Mouse (Mus musculus) mouse embryonic stem cell (cell line): ENCODE results near the gene Sh3d19.

Experiments
- in situ Hi-C, 2 experiments: fragments of 300-500 bp; cut with MboI; formaldehyde crosslinking; loops; 1 replicate in 1 of 2; 3 replicates in 1 of 2; pipeline ENCODE4 v1.14.3; 2019 to 2020; ENCODE audit warnings: low sequenced_read_pairs in 2 of 2, low pct_unique_long_range_greater_than_20kb in 1 of 2, mixed read lengths in 1 of 2; ENCODE audit not compliant: unreplicated experiment in 1 of 2

Gene Sh3d19

DNA sequence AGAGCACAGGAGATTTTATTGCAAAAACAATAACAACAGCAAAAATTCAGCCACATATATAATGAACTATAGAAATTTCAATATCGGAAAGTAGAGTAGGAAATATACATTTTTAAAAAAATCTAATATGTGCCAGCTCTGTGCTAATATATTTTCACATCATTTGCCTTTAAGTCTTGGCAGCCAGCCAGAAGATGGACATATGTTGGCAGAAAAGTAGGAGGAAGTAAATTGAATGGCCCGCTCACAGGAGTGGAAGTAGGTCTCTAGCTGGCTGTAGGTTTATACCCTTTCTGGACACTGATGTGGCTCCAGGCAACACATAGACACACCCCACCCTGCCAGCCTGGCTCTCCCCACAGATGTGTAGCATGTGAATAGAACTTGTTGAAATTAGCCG lies 101.2 kb downstream of the Sh3d19 start:
- in situ Hi-C loops: no loop called here

DNA sequence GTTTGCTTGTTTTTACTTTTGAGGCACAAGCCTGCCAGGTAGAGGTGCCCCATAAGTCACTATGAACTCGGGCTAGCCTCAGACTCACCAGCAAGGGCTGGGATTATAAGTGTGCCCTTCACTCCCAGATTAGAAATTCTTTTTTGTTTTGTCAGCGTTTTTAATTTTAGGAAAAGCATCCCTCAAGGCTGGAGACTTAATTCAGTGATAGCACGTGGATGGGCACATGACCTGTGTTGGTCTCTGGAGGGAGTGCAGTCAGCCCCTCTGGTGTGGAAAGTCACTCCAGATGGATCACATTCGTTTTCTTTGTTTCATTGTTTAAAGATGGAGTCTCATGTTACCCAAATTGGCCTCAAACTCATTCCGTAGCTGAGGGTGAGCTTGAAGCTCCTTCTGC lies 102.0 kb downstream of the Sh3d19 start:
- in situ Hi-C loops: no loop called here

DNA sequence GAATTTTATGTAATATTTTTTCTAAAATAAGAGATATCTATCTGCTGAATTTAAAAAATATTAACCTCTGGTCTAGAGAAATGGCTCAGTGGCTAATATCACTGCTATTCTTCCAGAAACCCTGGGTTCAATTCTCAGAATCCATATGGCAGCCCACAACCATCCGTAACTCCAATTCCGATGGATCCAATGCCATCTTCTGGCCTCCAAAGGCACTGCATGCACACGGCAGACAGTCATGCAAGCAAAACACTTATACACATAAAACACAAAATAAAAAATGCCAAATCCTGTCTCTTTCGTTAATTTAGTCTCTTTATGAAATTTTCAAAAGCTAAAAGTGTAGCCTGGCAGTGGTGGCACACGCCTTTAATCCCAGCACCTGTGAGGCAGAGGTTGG lies 104.7 kb downstream of the Sh3d19 start:
- in situ Hi-C loops: no loop called here

DNA sequence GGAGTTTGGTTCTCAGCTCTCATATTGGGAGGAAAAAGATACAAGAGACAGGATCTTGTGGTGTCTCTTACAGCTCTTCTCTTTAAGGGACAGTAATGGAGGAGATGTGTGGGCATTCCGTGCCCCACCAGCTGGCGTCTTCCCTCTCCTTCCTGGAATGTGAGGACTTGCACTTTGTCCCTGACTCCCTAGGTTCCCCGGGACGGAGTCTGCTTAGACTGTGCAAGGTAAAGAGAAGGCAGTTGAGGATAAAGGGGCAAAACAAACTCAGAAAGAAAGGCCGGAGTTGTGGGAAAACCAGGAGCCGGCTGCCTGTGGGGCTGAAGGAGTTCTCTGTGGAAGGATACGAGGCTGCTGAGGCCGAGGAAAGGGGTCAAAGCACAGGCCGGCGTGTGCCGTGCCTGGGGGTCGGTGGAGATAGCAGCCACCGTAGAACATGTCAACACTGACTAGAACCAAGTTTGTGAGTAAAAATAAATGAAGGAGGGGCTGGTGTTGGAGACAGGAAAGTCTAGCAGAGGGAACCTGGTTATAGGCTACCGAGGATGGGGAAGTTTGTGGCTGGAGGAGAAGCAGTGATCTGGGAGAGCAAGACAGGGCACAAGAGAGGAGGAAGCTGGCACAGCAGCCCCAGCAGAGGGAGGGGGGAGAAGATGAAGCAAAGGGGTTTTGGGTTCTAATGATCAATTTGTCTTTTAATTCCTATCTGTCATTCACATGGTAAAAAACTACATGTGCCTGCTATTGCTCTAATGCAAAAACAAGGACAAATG lies 105.8 kb downstream of the Sh3d19 start:
- in situ Hi-C loops: no loop called here

DNA sequence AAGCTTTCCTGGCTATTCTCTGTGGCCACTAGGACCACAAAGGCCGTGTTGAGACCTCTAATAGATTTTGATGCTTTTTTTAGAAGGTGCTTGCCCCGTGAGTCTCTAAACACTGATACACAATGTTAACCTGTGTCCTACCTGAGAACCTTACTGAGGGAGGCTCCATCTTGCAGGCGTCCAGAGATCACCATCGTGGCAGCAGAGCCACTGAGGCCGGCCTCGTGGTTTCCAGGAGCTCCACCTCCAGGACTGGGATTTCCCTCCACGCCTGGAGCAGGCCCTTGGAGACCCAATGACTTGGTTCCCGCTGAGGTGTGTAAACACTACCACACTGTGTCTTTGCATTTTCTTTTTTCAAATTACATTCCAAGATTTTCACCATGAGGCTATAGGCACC lies 112.1 kb downstream of the Sh3d19 start:
- in situ Hi-C loops: no loop called here

DNA sequence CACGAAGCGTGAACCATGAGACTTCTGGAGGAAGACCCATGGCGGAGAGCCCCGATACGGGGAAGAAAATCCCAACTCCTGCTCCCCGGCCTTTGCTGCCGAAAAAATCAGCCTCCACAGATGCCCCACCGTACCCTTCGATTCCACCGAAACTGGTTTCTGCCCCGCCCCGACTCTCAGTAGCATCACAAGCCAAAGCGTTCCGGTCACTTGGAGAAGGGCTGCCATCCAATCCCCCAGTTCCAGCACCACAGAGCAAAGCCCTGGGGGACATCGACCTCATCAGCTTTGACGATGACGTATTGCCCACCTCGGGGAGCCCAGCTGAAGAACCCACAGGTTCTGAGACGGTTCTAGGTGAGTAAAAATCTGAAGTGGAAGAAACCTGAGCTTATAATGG lies 114.1 kb downstream of the Sh3d19 start:
- in situ Hi-C loops: no loop called here

DNA sequence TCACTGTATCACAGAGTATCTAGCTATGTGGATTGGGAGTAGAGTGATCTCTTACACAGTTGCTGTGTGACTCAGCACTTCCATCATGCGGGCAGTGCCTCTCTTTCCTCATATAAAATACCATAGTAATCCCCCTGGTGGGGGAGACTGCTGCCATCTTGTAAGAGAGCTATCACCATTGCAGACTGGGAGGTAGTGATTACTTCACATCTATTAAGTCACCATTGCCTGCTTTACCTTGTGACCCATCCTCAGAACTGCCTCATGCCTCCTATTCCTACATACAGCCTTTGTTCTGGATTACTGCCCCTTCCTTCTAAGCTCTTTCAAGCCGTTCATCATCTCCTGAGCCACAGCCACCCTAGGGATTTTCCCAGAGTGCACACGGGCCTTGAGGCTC lies 117.0 kb downstream of the Sh3d19 start:
- in situ Hi-C loops: no loop called here

DNA sequence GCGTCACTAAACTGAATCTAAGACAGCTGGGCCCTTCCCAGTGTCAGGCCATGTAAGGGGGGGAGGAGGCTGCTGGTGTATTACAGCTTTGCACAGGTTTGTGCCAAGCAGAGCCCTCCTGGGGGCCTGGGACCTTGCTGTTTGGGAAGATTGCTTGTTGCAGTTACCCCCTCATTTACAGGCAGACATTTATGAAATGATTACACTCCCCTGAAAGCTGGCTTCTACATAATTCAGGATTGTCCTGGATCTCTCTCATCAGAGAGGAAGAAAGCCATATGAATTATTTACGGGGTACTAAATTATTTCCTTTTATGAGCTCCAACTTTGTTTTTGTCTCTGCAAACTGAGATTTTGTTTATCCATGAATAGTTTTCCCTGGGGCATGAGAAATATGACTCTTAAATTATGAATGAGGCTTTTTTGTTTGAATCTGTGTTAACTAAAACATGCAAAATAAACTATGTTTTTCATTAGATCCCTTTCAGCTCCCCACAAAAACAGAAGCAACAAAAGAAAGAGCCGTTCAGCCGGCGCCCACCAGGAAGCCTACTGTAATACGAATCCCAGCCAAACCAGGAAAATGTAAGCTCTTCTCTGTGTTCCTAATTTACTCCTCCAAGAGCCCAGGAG lies 122.4 kb downstream of the Sh3d19 start:
- in situ Hi-C loops: no loop called here

DNA sequence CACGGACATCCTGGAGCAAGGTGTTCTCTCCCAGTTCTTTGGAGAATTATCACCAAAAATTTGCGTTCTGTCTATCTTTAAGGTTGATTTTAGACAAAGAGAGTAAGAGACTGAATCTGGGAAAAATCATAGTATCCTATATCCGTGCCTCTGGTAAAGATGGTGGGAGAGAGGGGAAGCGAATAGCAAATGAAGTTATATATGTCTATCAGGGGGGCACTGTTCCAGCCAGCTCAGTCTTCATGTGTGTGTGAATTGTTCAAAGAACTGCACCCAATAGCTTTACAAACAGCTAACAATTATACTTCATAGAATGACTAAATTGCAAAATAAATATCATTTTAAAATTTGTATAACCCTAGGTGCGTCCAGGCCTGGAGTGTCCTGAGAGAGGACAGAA lies 123.0 kb downstream of the Sh3d19 start:
- in situ Hi-C loops: no loop called here

DNA sequence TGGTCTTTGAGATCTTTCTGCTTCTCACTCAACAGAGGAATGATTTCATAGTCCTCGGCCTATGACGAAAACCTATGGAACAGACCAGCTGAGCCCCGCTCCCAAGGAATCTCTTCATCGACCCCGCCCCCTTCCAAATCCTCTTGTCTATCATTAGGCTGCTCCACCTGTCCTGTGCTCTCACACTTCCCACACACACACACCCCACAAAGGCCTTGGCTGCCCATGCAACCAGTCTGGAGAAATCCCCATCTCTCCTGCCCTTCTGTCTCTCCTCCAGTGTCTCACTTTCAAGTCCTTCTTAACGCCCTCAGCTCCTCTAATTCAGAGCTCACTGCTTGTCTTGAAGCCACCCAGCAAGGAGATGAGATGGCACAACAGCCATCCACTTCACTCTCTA lies 131.0 kb downstream of the Sh3d19 start:
- in situ Hi-C loops: loop anchor here (25.0 kb wide), 2 partner anchors 390 to 415 kb away; no protein-coding TSS in a partner anchor

DNA sequence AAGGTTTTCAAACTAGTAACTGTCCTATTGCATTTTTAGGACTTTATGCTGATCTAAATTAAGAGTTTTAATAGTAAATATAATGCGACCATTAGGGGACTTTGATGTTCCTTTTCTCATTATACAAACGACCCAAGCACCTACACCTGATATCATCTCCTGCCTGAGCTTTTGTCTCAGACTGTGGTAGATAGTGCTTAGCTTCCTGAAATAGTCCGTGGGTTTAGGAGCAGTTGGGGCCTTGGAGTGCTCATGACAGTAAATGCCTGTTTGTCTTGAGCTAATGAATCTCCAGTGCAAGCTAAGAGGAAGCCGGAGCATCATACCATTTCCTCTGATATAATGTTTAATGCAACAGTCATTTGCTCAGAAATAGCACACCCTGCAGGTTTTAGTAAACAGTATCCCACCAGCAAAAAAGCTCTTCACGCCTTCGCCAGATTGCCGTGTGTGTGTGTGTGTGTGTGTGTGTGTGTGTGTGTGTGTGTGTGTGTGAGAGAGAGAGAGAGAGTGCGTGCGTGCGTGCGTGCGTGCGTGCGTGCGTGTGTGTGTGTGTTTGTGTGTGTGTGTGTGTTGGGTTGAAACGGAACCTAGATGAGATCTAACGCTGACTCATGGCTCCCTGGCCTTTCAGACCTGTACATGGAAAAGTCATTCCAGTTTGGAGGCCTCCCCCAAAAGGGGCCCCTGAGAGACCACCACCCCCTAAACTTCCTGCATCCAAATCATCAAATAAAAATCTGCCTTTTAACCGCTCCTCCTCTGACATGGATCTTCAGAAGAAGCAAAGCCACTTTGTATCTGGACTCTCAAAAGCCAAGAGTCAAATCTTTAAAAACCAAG lies 132.8 kb downstream of the Sh3d19 start:
- in situ Hi-C loops: loop anchor here (25.0 kb wide), 2 partner anchors 391 to 416 kb away; no protein-coding TSS in a partner anchor

DNA sequence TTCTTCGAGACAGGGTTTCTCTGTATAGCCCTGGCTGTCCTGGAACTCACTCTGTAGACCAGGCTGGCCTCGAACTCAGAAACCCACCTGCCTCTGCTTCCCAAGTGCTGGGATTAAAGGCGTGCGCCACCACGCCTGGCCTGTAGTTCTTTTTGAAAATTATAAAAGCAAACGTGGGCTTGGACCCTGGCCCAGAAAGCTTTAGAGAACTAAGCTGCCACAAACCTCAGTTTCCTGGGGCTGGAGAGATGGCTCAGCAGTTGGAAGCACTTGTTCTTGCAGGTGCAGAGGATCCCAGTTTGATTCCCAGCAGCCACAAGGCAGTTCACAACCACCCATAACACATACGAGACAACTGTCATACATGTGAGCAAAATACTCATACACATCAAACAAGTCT lies 133.5 kb downstream of the Sh3d19 start:
- in situ Hi-C loops: loop anchor here (25.0 kb wide), 2 partner anchors 392 to 417 kb away; no protein-coding TSS in a partner anchor

DNA sequence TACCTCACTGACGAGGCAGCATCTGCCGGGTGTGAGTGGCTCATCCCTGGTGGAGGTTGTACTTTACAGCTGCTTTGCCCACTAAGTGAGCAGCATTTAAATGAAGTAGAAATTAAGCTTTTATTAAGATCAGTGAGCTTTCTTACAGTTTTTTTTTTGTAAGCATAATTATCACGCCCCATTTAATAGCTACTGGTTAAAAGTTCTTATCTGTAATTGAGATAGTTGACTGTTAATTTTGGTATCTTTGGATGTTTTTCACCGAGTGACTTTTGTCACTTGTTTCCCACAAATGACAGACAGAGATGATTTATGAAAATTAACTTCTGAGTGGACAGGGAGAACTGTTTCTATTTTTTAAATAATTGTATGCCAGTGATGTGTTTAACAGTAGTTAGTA lies 134.0 kb downstream of the Sh3d19 start:
- in situ Hi-C loops: loop anchor here (25.0 kb wide), 2 partner anchors 393 to 418 kb away; no protein-coding TSS in a partner anchor

DNA sequence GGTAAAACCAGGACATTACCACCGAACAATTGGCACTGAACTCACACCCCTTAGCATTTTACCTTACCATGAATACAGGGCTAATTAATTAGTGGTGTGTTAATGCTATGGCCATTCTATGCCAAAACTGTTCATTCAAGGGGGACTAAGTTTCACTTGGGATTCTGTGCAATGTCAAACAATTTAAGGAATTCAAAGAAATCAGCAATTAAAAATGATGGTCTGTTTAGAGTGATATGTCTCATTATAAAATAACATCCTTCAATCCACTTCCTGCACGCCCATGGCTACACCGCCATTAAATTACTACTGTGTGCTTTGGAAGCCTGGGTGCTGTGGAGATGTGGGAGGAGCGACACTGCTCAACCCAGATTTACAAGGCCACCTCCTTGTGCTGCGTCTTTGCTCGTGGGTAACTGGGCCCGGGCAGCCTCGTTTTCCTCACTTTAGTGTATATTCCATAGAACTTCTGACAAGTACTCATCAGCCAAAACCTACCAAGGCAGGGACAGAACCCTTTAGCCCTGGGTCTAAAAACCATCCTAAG lies 135.2 kb downstream of the Sh3d19 start:
- in situ Hi-C loops: loop anchor here (25.0 kb wide), 2 partner anchors 394 to 419 kb away; no protein-coding TSS in a partner anchor

DNA sequence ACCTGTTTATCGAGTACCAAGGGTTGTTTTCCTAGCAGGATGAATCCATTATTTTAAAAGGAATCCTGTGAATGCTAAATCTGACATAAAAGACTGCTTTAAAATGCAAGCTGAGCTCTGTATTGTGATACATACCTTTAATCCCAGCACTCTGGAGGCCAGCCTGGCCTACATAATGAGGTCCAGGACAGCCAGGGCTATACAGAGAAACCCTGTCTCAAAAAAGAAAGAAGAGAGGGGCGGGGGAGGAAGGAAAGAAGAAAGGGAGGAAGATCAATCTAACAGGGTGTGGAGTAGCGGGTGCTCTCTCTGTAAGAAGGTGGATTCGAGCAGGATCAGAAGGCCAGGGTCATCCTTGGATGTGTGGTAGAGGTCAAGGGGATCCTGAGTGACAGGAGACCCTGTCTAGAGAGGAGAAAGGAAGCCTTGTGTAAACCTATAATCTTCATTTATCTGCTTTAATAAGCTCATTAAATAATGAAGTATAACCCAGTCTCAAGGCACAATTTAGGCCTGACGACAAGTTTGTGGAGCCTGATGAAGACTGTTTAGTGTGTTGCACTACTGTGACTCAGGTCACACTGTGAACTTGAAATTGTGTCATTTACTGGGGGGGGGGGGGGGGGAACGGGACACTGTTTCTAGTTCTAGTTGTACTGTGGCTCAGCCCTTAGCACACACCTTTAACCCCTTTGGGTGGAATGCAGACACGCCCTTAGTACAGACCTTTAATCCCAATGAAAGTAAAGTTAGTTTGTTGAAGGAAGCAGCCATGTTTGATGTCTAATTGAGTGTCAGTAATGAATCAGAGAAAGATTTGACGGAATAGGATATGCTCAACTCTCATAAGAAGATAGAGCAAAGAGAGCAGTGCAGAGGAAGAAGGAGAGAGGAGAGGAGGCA lies 137.0 kb downstream of the Sh3d19 start:
- in situ Hi-C loops: loop anchor here (25.0 kb wide), 2 partner anchors 396 to 421 kb away; no protein-coding TSS in a partner anchor

DNA sequence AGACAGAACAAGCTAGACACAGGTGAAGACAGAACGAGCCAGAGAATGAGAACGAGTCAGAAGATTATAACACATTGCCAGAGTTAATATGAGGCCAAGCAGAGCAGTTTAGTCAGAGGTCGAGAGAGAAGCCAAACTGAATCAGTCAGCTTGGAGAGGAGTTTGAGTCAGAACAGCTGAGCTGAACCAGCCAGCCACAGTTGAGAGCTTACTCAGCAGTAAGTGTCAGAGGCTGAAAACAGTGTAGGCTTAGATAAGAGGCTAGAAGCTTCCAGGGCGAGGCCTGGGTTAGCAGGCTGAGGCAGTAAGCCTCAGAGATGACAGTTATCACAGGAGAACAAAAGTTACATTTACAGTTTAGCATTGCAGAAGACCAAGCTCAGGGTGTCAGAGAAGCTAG lies 137.7 kb downstream of the Sh3d19 start:
- in situ Hi-C loops: loop anchor here (25.0 kb wide), 2 partner anchors 396 to 421 kb away; no protein-coding TSS in a partner anchor

DNA sequence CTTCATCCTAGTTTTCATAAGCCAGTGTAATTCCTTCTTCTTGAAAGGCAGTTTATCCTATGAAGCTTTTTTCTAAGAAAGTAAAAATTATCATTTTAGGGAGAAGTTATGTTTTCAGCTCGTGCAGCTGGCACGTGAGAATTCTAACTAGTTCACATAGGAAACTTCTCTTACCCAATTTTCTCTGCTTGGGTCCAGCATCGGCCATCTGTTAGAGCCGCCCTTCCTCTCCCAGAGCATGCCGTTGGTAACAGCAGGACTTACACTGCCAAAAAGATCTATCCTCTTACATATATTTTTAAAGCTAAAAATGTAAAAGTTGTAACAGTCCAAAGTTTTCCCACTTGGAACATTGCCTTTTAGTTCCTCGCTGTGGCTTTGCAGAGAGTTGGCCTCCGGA lies 138.2 kb downstream of the Sh3d19 start:
- in situ Hi-C loops: loop anchor here (25.0 kb wide), 2 partner anchors 397 to 422 kb away; no protein-coding TSS in a partner anchor

DNA sequence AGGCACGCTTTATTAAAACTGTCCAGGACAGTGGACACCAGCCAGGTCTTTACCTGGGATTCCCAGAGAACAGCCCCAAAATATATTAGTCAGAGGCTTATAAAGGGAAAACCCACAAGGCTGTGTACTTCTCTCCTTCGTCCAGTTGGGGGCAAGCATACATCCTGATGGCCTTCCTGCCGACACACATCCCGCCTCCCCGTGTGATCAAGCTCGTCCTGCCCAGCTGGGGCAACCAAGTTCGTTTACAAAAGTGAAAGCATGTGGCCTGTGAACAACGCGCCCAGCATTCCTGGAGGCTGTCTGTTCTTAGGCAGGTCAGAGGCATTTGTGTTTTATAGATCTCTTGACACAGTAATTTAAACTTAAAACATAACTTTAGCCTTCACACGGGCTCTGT lies 139.2 kb downstream of the Sh3d19 start:
- in situ Hi-C loops: loop anchor here (25.0 kb wide), 2 partner anchors 398 to 423 kb away; no protein-coding TSS in a partner anchor
